Mouse (Mus musculus): ENCODE data around the gene Morn1. TPM values are rescaled to one million over a fixed set of nuclear protein-coding genes. Genes with fewer than 3 reads are reported as not detected.

Gene Morn1
- polyA plus RNA-seq, 1 experiment = 44.0 TPM

DNA sequence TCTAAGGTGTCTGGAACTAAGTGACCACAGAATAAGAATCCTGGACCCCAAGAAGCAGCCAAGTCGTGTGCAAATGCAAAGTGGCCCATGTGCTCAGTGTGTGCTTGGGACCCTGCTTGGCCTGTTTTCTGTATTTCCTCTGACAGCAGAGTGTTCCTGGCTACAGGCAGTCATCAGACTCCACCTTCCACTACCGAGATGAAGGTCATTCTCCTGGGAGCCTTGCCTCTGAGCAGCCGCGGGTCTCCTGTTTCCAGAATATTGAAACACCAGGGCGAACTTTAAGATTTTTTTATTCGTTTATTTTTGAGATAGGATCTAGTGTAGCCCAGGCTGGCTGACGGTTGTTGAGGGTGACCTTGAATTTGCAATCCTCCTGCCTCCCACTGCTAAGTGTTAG is 44.2 kb downstream of the Morn1 start:
- Histone ChIP-seq H3K27ac (ENCODE audit: control insufficient read depth, insufficient read depth, low read depth, low read length) (peak overlapping the region; percentile 32), H3K4me1 (ENCODE audit: control insufficient read depth, insufficient read depth, low read length) (no peaks in the 10 kb centered on the region; the same call in 1 of the 2 replicates), H3K27me3 (ENCODE audit: control insufficient read depth, insufficient read depth, low read length) (no peaks in the 10 kb centered on the region), H3K36me3 (ENCODE audit: control insufficient read depth, insufficient read depth, low read length) (no peaks in the 10 kb centered on the region), H3K4me3 (ENCODE audit: control insufficient read depth, low read depth, low read length) (no peak overlapping the region)
- TF ChIP-seq CTCF (IDR thresholded peaks at IDR 0.05; ENCODE audit: control insufficient read depth, insufficient read depth, insufficient replicate concordance, low read depth, low read length) = no peak
- no peak for TF ChIP-seq POLR2A (IDR thresholded peaks at IDR 0.05; ENCODE audit: control insufficient read depth, low read depth, low read length)

DNA sequence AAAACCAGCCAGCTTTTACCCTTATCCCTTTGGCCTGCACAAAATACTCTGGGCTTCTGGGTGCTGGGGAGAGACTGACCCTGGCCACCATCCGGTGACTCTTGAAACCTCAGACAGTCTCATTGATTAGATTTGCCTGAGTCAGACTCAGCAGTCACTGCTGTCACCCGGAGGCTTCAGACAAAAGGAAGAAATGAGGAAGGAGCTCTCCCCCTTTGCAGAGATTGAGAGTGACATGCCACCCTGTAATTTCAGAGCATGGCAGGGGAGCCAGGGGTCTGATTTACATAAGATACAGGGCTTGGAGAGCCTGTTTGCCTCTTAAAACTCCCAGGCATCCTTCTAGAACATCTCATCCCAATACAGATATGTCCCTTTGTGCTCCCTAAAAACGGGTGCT is 46.8 kb downstream of the Morn1 start:
- H3K27ac ChIP-seq (ENCODE audit: control insufficient read depth, insufficient read depth, low read depth, low read length) = no peak overlapping the region
- no peak overlapping the region for H3K4me3 ChIP-seq (ENCODE audit: control insufficient read depth, low read depth, low read length)
- H3K36me3 ChIP-seq (ENCODE audit: control insufficient read depth, insufficient read depth, low read length) = no peaks in the 10 kb centered on the region
- H3K27me3 ChIP-seq (ENCODE audit: control insufficient read depth, insufficient read depth, low read length) = no peaks in the 10 kb centered on the region
- TF ChIP-seq CTCF (IDR thresholded peaks at IDR 0.05; ENCODE audit: control insufficient read depth, insufficient read depth, insufficient replicate concordance, low read depth, low read length) (no peak), POLR2A (IDR thresholded peaks at IDR 0.05; ENCODE audit: control insufficient read depth, low read depth, low read length) (no peak)
- H3K4me1 ChIP-seq (ENCODE audit: control insufficient read depth, insufficient read depth, low read length) = no peaks in the 10 kb centered on the region

DNA sequence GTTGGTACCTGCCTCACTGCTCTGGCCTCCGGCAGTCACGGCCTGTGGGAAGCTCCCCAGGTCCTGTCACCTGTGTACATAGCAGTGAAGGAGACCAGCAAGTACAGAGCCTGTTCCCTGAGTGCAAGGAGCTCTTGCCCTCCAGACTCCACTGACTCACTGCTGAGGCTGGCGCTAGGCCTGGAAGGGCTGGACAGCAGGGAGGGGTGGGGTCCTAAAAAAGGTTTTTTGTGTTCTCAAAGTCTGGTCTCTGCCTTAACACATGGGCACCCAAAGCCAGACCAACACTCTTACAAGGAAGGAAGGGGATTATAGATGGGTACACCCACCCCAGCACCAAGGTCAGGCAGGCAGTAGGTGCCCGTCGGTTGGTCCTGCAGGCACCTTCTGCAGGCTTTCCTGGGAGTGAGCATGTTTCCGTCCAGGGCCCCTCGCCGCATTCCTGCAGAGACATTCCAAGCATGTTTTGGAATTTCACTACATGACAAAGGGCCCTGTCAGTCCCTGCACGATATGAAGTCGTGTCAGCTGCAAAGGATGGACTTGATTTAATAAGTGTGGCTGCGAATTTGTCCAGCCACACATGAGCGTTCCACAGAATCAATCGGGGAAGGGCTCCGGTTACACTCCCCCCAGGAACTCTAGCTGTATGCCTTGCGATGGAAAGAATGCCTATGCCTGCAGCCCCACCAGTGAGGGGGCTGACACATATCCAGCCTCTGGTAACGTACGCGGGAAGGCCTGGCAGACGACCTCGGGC is 47.5 kb downstream of the Morn1 start:
- Histone ChIP-seq H3K27me3 (ENCODE audit: control insufficient read depth, insufficient read depth, low read length) (no peaks in the 10 kb centered on the region), H3K4me1 (ENCODE audit: control insufficient read depth, insufficient read depth, low read length) (no peaks in the 10 kb centered on the region), H3K27ac (ENCODE audit: control insufficient read depth, insufficient read depth, low read depth, low read length) (no peak overlapping the region), H3K36me3 (ENCODE audit: control insufficient read depth, insufficient read depth, low read length) (no peaks in the 10 kb centered on the region), H3K4me3 (ENCODE audit: control insufficient read depth, low read depth, low read length) (no peak overlapping the region)
- TF ChIP-seq POLR2A (IDR thresholded peaks at IDR 0.05; ENCODE audit: control insufficient read depth, low read depth, low read length) (no peak), CTCF (IDR thresholded peaks at IDR 0.05; ENCODE audit: control insufficient read depth, insufficient read depth, insufficient replicate concordance, low read depth, low read length) (no peak)

DNA sequence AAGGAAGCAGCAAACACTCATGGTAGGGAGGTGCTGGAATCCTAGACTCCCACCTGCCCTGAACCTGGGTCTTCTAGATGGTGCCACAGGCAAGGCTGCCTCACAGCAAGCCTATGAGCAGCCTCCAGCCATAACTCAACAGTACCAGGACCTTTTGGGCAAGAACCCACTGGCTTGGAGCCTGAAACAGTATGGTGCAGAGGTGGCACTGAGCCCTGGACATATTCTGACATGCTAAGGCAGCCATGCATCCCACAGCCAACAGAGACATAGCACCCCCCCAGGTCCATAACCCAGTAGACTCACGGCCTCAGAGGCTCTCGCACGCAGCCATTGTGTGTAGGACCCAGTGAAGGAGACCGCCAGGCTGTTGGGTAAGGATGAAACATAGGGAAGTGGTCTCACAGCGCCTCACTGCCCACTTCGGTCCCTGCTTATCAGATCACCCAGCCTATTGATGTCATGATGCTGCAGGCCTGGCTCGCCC is 48.4 kb downstream of the Morn1 start:
- Histone ChIP-seq H3K4me1 (ENCODE audit: control insufficient read depth, insufficient read depth, low read length) (no peaks in the 10 kb centered on the region), H3K4me3 (ENCODE audit: control insufficient read depth, low read depth, low read length) (no peak overlapping the region), H3K36me3 (ENCODE audit: control insufficient read depth, insufficient read depth, low read length) (no peaks in the 10 kb centered on the region), H3K27ac (ENCODE audit: control insufficient read depth, insufficient read depth, low read depth, low read length) (no peak overlapping the region), H3K27me3 (ENCODE audit: control insufficient read depth, insufficient read depth, low read length) (no peaks in the 10 kb centered on the region)
- no peak for TF ChIP-seq CTCF (IDR thresholded peaks at IDR 0.05; ENCODE audit: control insufficient read depth, insufficient read depth, insufficient replicate concordance, low read depth, low read length)
- TF ChIP-seq POLR2A (IDR thresholded peaks at IDR 0.05; ENCODE audit: control insufficient read depth, low read depth, low read length) = no peak

DNA sequence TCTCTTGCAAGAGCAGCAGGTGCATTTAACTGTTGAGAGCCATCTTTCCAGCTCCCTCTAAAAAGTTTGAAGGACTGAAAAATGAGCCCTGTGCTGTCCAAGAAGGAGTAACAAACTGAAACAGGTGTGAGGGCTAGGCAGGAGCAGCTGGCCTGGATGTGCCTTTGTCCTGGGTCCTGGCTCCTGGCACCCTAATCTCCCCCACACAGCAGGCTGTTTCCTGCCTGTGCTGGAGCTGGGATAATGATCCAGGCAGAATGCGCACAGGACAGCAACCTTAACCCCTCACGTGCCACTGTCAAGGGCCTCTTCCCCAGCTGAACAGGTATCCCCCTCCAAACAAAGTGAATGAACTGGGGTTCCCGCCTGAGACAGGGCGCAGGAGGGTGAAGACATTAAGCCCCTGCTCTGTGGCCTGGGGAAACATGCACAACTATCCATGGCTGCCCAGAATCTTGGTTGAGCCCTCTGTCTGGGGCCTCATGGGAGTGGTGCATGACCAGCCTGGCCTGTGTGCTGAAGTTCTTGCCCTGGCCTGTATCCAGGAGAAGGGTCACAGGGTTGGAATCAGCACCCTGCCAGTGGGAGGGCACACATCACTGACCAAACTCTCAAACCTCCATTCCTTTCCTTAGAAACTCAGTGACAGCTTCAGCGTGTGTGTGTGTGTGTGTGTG is 49.7 kb downstream of the Morn1 start:
- no peak overlapping the region for H3K27ac ChIP-seq (ENCODE audit: control insufficient read depth, insufficient read depth, low read depth, low read length)
- H3K4me1 ChIP-seq (ENCODE audit: control insufficient read depth, insufficient read depth, low read length) = no peaks in the 10 kb centered on the region; the same call in 1 of the 2 replicates
- no peaks in the 10 kb centered on the region for H3K36me3 ChIP-seq (ENCODE audit: control insufficient read depth, insufficient read depth, low read length)

DNA sequence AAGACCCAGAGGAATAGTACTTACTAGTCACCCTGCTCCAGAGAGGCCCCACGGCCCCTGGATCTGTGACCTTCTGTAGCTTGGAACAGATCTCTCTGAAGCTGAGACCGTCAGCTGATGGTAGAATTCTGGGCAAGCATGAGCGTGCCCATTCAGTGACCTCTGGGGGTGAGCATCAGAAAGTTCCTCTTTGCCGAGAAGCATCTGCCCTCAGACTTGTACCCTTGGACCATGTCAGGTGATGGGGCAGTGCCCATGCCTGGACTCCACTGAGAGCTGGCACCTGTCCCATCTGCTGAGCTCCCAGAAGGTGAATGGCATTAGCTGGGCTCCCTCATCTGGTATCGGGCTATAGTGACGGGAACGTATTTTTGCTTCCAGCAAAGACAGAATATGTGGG is 51.5 kb downstream of the Morn1 start:
- no peak overlapping the region for H3K4me3 ChIP-seq (ENCODE audit: control insufficient read depth, low read depth, low read length)
- H3K27ac ChIP-seq (ENCODE audit: control insufficient read depth, insufficient read depth, low read depth, low read length) = no peak overlapping the region
- no peaks in the 10 kb centered on the region; the same call in 1 of the 2 replicates for H3K4me1 ChIP-seq (ENCODE audit: control insufficient read depth, insufficient read depth, low read length)
- H3K27me3 ChIP-seq (ENCODE audit: control insufficient read depth, insufficient read depth, low read length) = no peaks in the 10 kb centered on the region
- TF ChIP-seq POLR2A (IDR thresholded peaks at IDR 0.05; ENCODE audit: control insufficient read depth, low read depth, low read length) = no peak
- TF ChIP-seq CTCF (IDR thresholded peaks at IDR 0.05; ENCODE audit: control insufficient read depth, insufficient read depth, insufficient replicate concordance, low read depth, low read length) = no peak
- no peaks in the 10 kb centered on the region for H3K36me3 ChIP-seq (ENCODE audit: control insufficient read depth, insufficient read depth, low read length)

More for the DNA sequence above, 49.7 kb downstream of the Morn1 start:
- no peak for TF ChIP-seq CTCF (IDR thresholded peaks at IDR 0.05; ENCODE audit: control insufficient read depth, insufficient read depth, insufficient replicate concordance, low read depth, low read length)
- no peak for TF ChIP-seq POLR2A (IDR thresholded peaks at IDR 0.05; ENCODE audit: control insufficient read depth, low read depth, low read length)
- Histone ChIP-seq H3K27me3 (ENCODE audit: control insufficient read depth, insufficient read depth, low read length) (no peaks in the 10 kb centered on the region), H3K4me3 (ENCODE audit: control insufficient read depth, low read depth, low read length) (no peak overlapping the region)

DNA sequence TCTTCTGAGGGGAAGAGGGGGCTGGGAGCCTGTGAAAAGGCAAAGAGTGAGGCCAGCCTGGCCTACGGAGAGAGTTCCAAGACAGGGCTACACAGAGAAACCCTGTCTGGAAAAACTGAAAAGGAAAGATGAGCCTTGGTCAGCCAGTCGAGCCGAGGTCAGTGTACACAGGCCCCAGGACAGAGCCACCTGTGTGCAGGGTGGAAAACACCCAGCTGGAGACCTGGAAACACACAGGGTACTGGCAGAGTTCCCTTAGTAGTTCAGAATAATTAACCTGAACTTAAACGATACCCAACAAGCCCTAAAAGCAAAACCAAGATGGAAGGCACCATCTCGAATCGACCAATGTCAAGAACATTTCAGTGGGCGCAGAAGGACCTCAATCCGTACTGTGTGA is 52.1 kb downstream of the Morn1 start:
- Histone ChIP-seq H3K27me3 (ENCODE audit: control insufficient read depth, insufficient read depth, low read length) (no peaks in the 10 kb centered on the region), H3K27ac (ENCODE audit: control insufficient read depth, insufficient read depth, low read depth, low read length) (no peak overlapping the region), H3K4me1 (ENCODE audit: control insufficient read depth, insufficient read depth, low read length) (no peaks in the 10 kb centered on the region; the same call in 1 of the 2 replicates), H3K36me3 (ENCODE audit: control insufficient read depth, insufficient read depth, low read length) (no peaks in the 10 kb centered on the region), H3K4me3 (ENCODE audit: control insufficient read depth, low read depth, low read length) (no peak overlapping the region)
- no peak for TF ChIP-seq POLR2A (IDR thresholded peaks at IDR 0.05; ENCODE audit: control insufficient read depth, low read depth, low read length)
- TF ChIP-seq CTCF (IDR thresholded peaks at IDR 0.05; ENCODE audit: control insufficient read depth, insufficient read depth, insufficient replicate concordance, low read depth, low read length) = no peak
